Mouse (Mus musculus) liver, embryonic 15.5 days (tissue): ENCODE data around the gene Pla2g6. TPM values are rescaled to one million over a fixed set of nuclear protein-coding genes. Genes with fewer than 3 reads are reported as not detected.

Source experiments
- ATAC-seq: fragments of 200-750 bp; cut with Nextera tagmentation; 2 replicates; pipeline ENCODE4 v1.8.0; 2017; ENCODE audit warnings: moderate number of reproducible peaks, mild to moderate bottlenecking, moderate library complexity; ENCODE audit not compliant: insufficient read depth
- H3K27ac ChIP-seq: fragments of 300-500 bp; sonication (generic); replicated peaks from 2 replicates; pipeline ENCODE4 v1.5.1; 2015; ENCODE audit warnings: mild to moderate bottlenecking, inconsistent platforms
- H3K27me3 ChIP-seq: fragments of 300-500 bp; sonication (generic); 2 replicates; pipeline ENCODE4 v1.6.1; 2015; ENCODE audit warnings: mild to moderate bottlenecking, inconsistent platforms
- H3K36me3 ChIP-seq: fragments of 300-500 bp; sonication (generic); replicated peaks from 2 replicates; pipeline ENCODE4 v1.6.1; 2015; ENCODE audit warnings: moderate library complexity, mild to moderate bottlenecking, inconsistent platforms
- H3K4me1 ChIP-seq: fragments of 300-500 bp; sonication (generic); replicated peaks from 2 replicates; pipeline ENCODE4 v1.6.1; 2015; ENCODE audit warnings: inconsistent platforms
- H3K4me2 ChIP-seq: fragments of 300-500 bp; sonication (generic); 2 replicates; pipeline ENCODE4 v1.6.1; 2015; ENCODE audit warnings: moderate library complexity, mild to moderate bottlenecking, inconsistent platforms
- H3K4me3 ChIP-seq: fragments of 300-500 bp; sonication (generic); replicated peaks from 2 replicates; pipeline ENCODE4 v1.5.1; 2015; ENCODE audit warnings: mild to moderate bottlenecking, inconsistent platforms
- H3K9ac ChIP-seq: fragments of 300-500 bp; sonication (generic); 2 replicates; pipeline ENCODE4 v1.6.1; 2015; ENCODE audit warnings: moderate library complexity, mild to moderate bottlenecking, inconsistent platforms
- H3K9me3 ChIP-seq: fragments of 300-500 bp; sonication (generic); replicated peaks from 2 replicates; pipeline ENCODE4 v1.6.1; 2016; ENCODE audit warnings: inconsistent platforms
- WGBS: fragments of 180-500 bp; shearing (Covaris S2); methylation state at CpG from one replicate; pipeline ENCODE4 v1.1.7; 2015; ENCODE audit warnings: mixed read lengths; ENCODE audit not compliant: insufficient replicate concordance; 5-methylcytosine and 5-hydroxymethylcytosine counted together
- polyA plus RNA-seq: library from polyadenylated mRNA; unstranded; fragments of >200 nt; fragmentation: Nextera tagmentation; extraction: Ambion mirVana; gene quantifications from 2 replicates; pipeline ENCODE4 v1.2.1, GENCODE M21; 2015

Pla2g6 gene
- polyA plus RNA-seq, 1 experiment from 2014 or later: 14.8 TPM

DNA sequence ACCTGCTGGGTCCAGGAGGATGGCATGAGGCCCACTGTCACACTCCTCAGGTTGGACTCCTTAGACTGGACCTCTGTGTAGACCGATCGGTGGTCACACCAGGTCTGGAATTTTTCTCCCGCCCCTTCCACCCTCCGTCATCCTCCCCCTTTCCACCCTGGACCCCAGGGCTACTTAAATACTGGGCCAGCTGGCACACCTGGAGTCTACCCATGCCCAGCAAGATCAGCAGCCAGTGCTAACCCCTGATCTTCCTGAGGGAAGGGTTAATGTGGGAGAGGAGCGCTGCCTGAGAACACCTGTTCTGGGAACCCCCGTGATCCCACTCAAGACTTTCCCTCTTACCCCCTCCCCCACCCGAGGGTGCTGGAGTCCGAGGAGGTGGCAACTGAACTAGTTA, 20.5 kb upstream of the Pla2g6 start:
- Histone ChIP-seq H3K27ac (peak overlapping the region; percentile 93), H3K4me3 (peak overlapping the region; percentile 73), H3K36me3 (no peaks in the 10 kb centered on the region), H3K9ac (peak overlapping the region; percentile 76), H3K9me3 (no peaks in the 10 kb centered on the region), H3K4me1 (peaks cover 55% of the 10 kb centered on the region), H3K4me2 (peak overlapping the region; percentile 95), H3K27me3 (peaks cover 49% of the 10 kb centered on the region)
- no peak for ATAC-seq
- 54% methylated on average over 8 of the region's 8 CpGs for WGBS

DNA sequence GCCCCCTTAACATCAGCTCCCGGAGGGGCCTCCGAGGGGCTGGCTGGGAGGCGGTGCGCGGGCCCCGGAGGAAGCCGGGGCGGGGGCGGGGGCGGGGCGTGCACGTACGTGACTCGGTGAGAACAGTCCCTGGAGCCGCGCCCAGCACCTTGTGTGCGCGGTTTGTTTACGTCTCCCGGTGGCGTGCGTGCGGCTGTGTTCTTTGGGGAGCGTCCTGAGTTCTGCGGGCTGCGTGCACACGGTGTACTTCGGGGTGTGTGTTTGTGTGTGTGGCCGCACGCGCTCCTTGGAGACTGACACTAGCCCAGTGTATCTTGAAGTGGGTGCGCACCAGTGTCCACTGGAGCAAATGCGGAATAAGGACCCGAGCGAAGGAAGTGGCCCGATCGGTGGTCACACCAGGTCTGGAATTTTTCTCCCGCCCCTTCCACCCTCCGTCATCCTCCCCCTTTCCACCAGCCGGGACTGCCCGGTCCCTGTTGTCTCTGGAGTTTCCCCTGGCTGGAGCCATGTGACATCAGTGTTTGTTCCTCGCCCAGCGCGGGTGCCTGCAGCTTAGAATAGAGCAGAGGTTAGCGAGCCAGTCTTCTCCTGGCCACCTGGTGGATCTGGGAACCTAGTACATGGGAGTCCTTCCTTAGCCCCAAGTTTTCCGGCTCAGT, 19.8 kb upstream of the Pla2g6 start:
- WGBS: 1% methylated on average over 46 of the region's 46 CpGs
- Histone ChIP-seq H3K9me3 (no peaks in the 10 kb centered on the region), H3K27me3 (peaks cover 49% of the 10 kb centered on the region), H3K4me3 (peak overlapping the region; percentile 73), H3K4me1 (peaks cover 56% of the 10 kb centered on the region), H3K4me2 (peak overlapping the region; percentile 95), H3K36me3 (no peaks in the 10 kb centered on the region), H3K9ac (peak overlapping the region; percentile 76), H3K27ac (peak overlapping the region; percentile 93)
- ATAC-seq: peak; percentile 88

DNA sequence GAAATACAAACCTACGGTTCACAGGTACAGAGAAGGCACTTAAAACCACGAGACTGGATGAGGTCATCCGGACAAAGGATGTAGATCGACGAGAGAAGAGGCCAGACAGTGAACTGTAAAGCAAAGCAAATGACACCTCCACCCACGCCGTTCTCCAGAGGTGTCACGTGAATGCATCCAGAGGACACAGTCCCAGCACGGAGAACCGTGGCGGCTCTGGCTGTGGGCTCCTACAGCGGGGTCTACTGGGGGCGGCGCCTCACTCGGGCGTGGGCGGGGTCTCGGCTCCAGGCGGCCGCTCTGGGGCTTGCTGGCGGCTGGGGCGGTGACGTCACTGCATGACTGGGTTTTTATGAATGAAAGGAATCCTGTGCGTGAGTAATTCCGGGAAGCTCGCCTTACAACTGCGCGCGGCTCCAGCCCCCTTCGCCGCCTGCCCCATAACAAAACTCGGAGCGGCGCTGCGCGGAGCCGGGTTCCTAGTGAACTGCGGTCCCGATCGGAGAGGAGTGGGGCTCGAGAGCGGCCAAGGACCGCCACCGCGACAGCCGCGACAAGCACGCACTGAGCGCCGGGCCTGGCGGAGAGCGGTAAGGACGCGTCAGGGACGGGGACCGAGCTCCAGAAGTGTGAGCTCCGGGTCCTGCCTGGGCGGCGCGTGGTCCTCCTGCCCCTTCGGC, 19.1 kb upstream of the Pla2g6 start:
- peaks cover 49% of the 10 kb centered on the region for H3K27me3 ChIP-seq
- H3K4me3 ChIP-seq: peak overlapping the region; percentile 73
- H3K27ac ChIP-seq: peak overlapping the region; percentile 93
- peak overlapping the region; percentile 76 for H3K9ac ChIP-seq
- peak overlapping the region; percentile 95 for H3K4me2 ChIP-seq
- no peaks in the 10 kb centered on the region for H3K36me3 ChIP-seq
- under 1% methylated on average over 57 of the region's 61 CpGs for WGBS
- peak; percentile 72 for ATAC-seq
- H3K4me1 ChIP-seq: peaks cover 56% of the 10 kb centered on the region
- no peaks in the 10 kb centered on the region for H3K9me3 ChIP-seq

DNA sequence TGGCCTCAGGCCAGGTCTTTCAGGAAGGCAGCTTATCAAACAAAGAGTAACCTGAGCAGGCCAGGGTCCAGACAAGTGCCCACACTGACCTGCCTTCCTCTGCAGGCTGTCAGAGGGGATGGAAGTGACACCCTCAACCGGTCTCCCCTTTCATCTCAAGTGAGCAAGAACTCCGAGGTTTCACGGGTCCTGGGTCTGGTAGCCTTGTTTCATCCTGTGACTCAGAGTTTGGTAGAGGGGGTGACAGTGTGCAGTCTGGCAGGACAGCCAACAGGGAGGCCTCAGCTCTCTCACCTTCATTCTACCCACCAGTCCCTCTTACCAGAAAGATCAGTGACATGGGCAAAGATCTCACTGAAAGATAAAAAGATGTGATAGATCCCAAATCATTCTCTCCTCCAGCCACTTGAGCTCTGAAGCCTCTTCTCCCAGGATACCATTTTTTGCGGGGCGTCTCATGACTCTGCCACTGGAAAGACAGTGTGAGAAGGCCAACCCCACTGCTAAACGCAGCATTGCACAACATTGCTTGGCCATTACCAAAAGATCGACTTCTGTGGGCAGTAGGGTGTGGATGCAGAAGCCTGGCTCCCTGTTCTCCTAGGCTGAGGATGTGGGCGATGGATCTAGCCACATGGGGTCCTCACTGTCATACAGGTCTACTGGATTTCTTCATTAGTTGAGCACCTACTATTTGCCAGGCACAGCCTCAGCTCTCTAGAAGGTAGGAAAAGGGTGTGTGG, 18.0 kb upstream of the Pla2g6 start, which contains the start of gene Maff:
Gene Maff (plus strand): TSS at position 571 of the 743 bp plus-strand sequence.
- no peak for ATAC-seq
- Histone ChIP-seq H3K9ac (peak within 1 kb of the TSS; percentile 76), H3K4me1 (peaks cover 45% of the 10 kb centered on the region), H3K4me2 (peak within 1 kb of the TSS; percentile 95), H3K36me3 (no peaks in the 10 kb centered on the region), H3K9me3 (no peaks in the 10 kb centered on the region), H3K4me3 (peak within 1 kb of the TSS; percentile 73), H3K27me3 (peaks cover 46% of the 10 kb centered on the region), H3K27ac (peak within 1 kb of the TSS; percentile 93)
- 36% methylated on average over 8 of the region's 8 CpGs for WGBS

DNA sequence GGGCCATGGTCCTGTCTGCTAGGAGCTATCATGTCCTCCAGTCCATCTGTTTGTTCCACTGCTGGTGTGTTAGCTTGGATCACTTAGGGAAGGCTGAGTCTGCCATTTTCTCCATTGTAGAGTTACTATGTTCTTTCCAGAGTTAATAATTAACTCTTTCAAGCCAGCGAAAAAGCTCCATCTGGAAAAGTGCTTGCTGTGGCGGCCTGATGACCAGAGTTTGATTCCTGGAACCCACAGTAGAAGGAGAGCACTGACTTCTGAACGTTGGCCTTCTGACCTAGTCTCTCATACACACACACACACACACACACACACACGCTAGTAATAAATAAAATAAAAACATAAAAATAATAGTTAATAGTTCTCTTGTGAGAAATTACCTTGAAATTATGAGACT, 16.4 kb upstream of the Pla2g6 start:
- Histone ChIP-seq H3K4me2 (no peak overlapping the region), H3K9me3 (no peaks in the 10 kb centered on the region), H3K36me3 (no peaks in the 10 kb centered on the region), H3K27me3 (peaks cover 38% of the 10 kb centered on the region), H3K4me3 (no peak overlapping the region), H3K9ac (no peak overlapping the region), H3K27ac (no peak overlapping the region; the same call in 1 of the 2 replicates), H3K4me1 (peaks cover 39% of the 10 kb centered on the region)
- 50% methylated on average over 4 of the region's 4 CpGs for WGBS
- no peak for ATAC-seq

DNA sequence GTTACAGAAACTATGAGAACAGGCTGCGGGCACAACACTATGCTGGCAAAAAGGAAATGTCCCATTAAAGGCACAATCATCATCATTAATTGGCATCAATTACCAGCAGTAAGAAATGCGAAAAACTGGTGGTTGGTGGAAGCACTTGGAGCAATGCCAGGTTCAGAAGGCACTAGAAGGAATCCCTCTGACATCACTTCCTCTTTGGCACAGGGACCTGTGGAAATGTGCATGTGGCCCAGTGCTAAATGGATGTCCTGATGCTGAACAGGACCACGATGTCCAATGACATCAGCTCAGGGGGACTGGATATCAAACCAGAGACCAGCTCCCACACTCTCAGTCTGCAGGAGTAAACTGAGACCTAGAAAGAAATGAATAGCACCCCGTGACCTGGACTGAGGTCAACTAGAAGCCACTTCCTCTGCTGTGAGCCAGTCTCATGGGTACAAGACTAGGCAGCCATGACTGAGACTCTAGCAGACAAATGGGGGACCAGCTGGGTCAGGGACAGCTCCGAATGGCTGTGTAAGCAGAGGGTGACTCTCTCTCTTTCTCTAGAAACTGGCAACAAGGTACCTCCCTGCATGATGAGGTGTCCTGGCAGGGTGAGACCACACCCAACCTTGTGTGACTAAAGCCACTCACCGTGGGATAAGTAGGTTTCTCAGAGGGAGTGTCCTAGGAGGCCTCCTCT, 14.6 kb upstream of the Pla2g6 start:
- ATAC-seq: no peak
- Histone ChIP-seq H3K9ac (no peak overlapping the region), H3K4me2 (no peak overlapping the region), H3K27me3 (peaks cover 20% of the 10 kb centered on the region), H3K9me3 (no peaks in the 10 kb centered on the region), H3K4me1 (peaks cover 22% of the 10 kb centered on the region), H3K4me3 (no peak overlapping the region), H3K36me3 (no peaks in the 10 kb centered on the region), H3K27ac (no peak overlapping the region)
- WGBS: 54% methylated on average over 6 of the region's 6 CpGs

DNA sequence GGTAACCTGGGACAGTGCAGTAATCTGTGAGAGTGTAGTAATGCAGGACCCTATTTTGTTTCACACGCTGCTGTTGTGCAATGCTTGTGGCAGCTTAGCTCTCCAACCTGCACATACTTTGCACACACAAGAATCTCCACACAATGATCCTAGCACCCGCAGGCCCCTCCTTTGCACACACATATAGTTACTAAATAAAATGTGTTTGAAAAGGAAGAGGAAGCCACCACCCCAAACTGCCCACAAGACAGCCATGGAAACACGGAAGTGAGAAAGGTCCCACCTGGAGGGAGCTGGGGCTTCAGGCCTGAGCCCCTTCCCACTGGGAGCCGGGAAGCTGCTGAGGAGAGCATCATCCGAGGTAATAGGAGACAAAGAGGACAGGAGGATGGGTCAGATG, 10.8 kb upstream of the Pla2g6 start:
- H3K9me3 ChIP-seq: no peaks in the 10 kb centered on the region
- WGBS: 48% methylated on average over 5 of the region's 5 CpGs
- no peaks in the 10 kb centered on the region; the same call in 1 of the 2 replicates for H3K27me3 ChIP-seq
- H3K4me3 ChIP-seq: no peak overlapping the region
- peaks cover 21% of the 10 kb centered on the region for H3K4me1 ChIP-seq
- H3K4me2 ChIP-seq: no peak overlapping the region
- no peak overlapping the region for H3K9ac ChIP-seq
- no peaks in the 10 kb centered on the region for H3K36me3 ChIP-seq
- ATAC-seq: no peak
- H3K27ac ChIP-seq: no peak overlapping the region

DNA sequence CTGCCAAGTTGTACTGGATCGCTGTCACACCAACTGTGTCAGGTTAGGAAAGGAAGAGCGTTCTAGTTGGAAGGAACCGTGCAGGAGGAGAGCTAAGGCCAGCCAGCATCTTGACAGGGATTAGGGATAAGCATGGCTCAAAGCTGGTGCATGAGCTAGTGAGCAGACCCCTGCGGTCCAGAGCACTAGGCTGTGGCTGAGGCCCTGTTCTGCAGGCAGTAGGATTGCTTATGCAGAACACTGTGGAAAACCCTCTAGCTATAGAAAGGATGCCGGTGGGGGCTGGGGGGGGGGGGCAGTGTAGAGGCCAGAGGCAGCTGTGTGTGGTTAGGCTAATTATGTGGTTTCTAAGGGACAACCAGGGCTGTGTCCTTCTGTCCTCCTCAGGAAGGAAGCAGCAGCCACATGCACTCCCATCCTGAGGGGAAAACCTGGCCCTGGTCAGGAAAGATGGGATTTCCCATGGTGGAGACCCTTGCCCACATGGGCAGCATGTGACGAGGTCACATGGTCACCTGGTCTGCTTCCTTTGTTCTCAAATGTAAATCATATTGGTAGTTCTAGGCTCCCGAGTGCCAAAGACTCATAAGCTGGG, 7.0 kb upstream of the Pla2g6 start:
- H3K27me3 ChIP-seq: no peaks in the 10 kb centered on the region
- no peak overlapping the region for H3K4me2 ChIP-seq
- no peaks in the 10 kb centered on the region for H3K36me3 ChIP-seq
- no peak overlapping the region for H3K27ac ChIP-seq
- H3K4me1 ChIP-seq: peaks cover 22% of the 10 kb centered on the region
- no peak for ATAC-seq
- WGBS: 44% methylated on average over 7 of the region's 7 CpGs
- no peak overlapping the region for H3K9ac ChIP-seq
- H3K4me3 ChIP-seq: no peak overlapping the region
- H3K9me3 ChIP-seq: no peaks in the 10 kb centered on the region

DNA sequence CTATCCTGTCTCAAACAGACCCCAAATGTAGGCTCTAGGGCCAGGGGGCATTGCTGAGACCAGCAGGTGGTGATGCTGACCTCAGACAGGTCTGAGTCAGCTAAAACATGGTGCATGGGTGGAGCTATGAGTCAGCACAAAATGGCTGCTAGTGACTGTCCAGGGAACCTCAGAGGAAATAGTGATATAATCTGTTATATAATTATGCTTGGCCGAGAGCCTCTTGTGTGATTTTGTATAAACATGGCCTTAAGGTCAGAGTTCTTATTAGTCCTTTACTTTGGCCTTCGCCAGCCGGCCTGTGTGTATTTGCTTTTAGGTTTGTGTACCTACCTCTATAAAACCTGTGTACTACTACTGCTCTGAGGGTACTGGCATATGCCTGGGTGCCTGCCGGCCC, 5.2 kb upstream of the Pla2g6 start:
- peak; percentile 62 for ATAC-seq
- no peaks in the 10 kb centered on the region for H3K36me3 ChIP-seq
- no peaks in the 10 kb centered on the region for H3K27me3 ChIP-seq
- peak overlapping the region; percentile 6; the same call in 1 of the 2 replicates for H3K4me2 ChIP-seq
- H3K4me1 ChIP-seq: peaks cover 31% of the 10 kb centered on the region
- H3K4me3 ChIP-seq: no peak overlapping the region
- no peak overlapping the region for H3K9ac ChIP-seq
- peak overlapping the region; percentile 45 for H3K27ac ChIP-seq
- WGBS: 45% methylated on average over 4 of the region's 4 CpGs
- no peaks in the 10 kb centered on the region for H3K9me3 ChIP-seq

DNA sequence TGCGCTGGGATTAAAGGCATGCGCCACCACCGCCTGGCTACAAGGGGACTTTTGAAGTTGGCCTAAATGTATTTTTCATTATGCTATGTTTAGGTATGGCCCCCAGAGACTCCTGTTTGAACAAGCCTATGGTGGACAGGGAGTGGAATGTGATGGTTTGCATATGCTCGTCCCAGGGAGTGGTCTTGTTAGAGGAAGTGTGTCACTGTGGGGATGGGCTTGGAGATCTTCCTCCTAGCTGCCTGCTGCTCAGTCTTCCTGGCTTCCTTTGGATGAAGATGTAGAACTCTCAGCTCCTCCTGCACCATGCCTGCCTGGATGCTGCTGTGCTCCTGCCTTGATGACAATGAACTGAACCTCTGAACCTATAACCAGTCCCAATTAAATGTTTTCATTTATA, 2.3 kb upstream of the Pla2g6 start:
- H3K9me3 ChIP-seq: no peaks in the 10 kb centered on the region
- WGBS: 70% methylated on average over 4 of the region's 4 CpGs
- H3K4me2 ChIP-seq: no peak overlapping the region
- no peaks in the 10 kb centered on the region for H3K27me3 ChIP-seq
- H3K9ac ChIP-seq: no peak overlapping the region
- no peak overlapping the region for H3K27ac ChIP-seq
- H3K4me3 ChIP-seq: no peak overlapping the region
- H3K36me3 ChIP-seq: no peaks in the 10 kb centered on the region
- peaks cover 55% of the 10 kb centered on the region for H3K4me1 ChIP-seq
- no peak for ATAC-seq
